Mouse (Mus musculus): ENCODE data around the gene Gmpr2.

Gmpr2 gene

GRCm38 (mm10) chr14:55681160-55682117, 9.7 kb downstream of the Gmpr2 start, which contains the start of gene Tinf2:
Tinf2 (minus strand) TSS chr14:55681820.
- peak; percentile 96 for DNase-seq (ENCODE audit: low spot score)

DNA sequence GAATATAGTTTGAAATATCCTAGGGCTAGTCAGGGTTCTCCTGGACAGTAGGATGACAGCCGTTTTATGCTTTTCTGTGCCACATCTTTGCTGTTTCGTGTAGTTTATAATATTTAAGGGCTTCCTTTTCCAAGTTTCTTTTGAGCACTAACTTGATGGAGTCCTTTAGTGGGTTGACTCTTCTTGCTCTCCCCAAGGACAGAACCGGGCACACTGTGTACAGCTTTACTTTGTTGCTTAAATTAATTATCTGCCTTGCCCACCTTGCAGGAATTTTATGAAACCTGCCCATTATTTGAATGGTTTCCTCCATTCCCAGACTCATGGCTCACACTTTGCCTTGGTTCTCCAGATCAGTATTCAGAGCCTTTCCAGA, 10.4 kb downstream of the Gmpr2 start:
- no peak for DNase-seq (ENCODE audit: low spot score)

GRCm38 (mm10) chr14:55689433-55689832, 17.7 kb downstream of the Gmpr2 start:
- no peak for DNase-seq (ENCODE audit: low spot score)

DNA sequence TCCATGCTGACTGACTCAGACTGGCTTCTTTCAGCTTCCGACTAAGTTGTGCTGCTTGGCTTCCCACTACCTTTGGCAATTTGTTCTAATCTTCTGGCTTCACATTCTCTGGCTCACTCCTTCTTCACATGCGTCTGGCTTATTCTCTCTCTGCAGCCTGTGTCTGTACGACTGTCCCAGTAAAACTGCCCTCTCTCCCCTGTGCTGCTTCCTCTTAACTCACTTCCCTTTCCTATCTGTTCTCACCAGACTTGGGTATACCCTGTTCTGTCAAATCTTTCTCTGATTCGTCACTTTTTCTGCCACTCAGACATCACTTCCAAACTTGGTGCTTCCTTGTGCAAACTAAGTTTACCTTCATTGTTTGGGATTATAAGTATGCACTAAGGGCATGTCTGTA, 25.5 kb downstream of the Gmpr2 start:
- DNase-seq (ENCODE audit: low spot score), result no peak

DNA sequence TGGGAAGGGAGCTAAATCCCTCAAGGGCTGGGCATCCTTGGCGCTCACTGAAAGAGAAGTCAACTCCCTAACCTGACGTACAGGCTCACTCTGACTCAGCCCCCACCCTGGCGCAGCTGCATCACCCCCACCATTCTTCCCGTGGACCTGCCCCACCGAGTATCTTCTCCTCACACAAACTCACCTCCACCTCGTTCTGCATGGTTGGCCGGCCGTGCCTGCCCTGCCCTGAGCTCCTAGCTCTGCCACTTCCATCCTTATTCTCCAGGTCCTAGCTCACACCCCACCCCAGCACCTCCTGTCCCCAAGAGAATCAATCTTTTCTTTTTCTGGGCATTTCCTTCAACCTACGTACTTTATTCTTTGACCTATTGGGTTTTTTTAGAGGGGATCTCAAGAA, 29.4 kb downstream of the Gmpr2 start:
- no peak for DNase-seq (ENCODE audit: low spot score)

- DNase-seq (ENCODE audit: low spot score), result no peak
Observed at GRCm38 (mm10) chr14:55702761-55703160, 31.0 kb downstream of the Gmpr2 start.

- no peak for DNase-seq (ENCODE audit: low spot score)
Observed at GRCm38 (mm10) chr14:55706051-55706600, 34.4 kb downstream of the Gmpr2 start.

- no peak for DNase-seq (ENCODE audit: low spot score)
Observed at GRCm38 (mm10) chr14:55707397-55707796, 35.7 kb downstream of the Gmpr2 start.

DNA sequence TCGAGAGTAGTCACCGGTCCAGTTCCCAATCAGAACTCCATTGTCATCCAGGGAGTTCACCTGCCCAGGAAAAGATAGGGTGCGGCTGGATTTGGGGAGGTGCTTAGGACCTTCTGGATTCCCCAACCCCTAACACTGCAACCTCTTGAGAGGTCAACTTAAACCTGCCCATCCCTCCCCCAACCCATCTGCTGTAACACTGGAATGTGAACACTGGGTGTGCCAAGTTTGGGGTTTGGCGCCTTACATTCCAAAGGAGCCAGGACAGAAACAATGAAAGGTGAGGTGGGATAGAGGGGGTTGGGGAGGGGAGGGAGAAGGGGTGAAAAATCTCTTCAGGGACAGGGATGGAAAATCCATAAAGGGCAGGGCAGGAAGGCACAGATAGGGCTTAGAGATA, 37.8 kb downstream of the Gmpr2 start:
- no peak for DNase-seq (ENCODE audit: low spot score)

- no peak for DNase-seq (ENCODE audit: low spot score)
Observed at GRCm38 (mm10) chr14:55711786-55712185, 40.0 kb downstream of the Gmpr2 start.

DNA sequence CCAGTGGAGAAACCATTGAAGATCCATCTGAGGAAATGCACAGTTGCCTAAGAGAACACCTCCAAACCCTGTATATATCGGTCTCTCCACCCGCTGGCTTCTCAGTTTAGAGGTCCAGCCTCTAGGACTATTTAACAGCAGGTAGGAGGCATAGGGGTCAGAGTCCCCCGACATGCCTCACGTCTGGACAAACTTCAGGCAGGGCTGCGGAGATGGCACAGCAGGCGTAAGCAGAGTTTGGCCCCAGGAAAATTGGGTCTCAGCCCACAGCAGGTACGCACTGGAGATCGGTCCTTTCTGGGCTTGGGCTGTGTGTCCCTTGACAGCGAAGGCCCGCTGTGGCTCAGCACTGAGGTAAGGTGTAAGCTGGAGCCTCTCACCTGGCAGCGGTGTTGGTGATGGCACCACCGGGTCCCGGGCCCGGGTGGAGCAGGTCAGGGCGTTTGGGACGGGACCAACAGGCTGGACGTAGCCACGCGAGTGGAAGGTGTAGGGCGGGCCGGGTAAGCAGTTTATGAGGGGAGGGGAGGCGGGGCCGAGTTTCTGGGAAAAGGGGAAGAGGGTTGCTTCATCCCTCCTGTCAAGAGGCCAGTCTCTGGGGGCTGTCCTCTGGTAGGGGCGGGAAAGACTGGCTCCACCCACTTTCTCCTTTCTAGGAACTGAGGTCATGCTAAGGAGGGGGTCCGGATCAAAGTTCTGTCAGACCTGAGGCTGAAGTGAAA, 41.4 kb downstream of the Gmpr2 start:
- DNase-seq (ENCODE audit: low spot score), result no peak

GRCm38 (mm10) chr14:55713729-55714122, 42.0 kb downstream of the Gmpr2 start, which contains the start of gene Tgm1:
Tgm1 (minus strand) TSS chr14:55713926.
- no peak for DNase-seq (ENCODE audit: low spot score)

- no peak for DNase-seq (ENCODE audit: low spot score)
Observed at GRCm38 (mm10) chr14:55714893-55715292, 43.2 kb downstream of the Gmpr2 start.

DNA sequence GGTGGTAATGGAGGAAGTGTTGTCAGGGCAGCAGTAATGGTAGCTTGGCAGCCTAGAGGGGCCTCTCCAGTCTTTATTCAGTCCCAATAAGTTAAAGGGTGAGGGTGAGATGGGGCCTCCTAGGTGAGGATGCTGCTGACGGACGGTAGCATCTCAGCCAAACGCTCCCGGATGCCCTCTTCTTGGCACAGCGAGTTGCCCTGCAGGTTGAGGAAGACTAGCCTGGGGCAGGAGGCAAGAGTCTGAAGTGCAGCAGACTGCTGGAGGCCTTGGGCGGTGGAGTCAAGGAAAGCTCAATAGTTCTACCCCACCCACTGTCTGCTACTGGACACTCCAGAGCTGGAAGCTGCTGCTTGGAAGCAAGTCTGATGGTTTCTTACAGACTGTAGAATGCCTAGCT, 44.5 kb downstream of the Gmpr2 start:
- no peak for DNase-seq (ENCODE audit: low spot score)

GRCm38 (mm10) chr14:55716884-55717283, 45.1 kb downstream of the Gmpr2 start:
- no peak for DNase-seq (ENCODE audit: low spot score)

DNA sequence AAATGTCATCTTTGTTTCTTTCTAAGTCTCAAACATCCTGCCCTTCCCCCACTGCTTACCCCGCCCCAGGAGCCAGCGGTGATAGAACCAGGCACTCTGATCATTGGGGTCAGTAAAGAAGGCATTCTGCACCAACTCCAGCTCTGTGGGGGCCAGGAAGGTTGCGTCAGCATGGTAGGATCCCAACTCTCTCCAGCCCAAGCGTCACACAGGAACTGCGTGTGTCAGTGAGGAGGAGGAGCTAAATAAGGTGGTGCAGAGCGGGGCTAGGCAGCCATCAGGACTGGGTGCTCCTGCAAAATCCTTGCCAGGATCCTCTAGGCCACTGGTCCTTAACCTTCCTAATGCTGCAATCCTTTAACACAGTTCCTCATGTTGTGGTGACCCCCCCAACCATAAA, 48.0 kb downstream of the Gmpr2 start:
- DNase-seq (ENCODE audit: low spot score), result no peak

DNA sequence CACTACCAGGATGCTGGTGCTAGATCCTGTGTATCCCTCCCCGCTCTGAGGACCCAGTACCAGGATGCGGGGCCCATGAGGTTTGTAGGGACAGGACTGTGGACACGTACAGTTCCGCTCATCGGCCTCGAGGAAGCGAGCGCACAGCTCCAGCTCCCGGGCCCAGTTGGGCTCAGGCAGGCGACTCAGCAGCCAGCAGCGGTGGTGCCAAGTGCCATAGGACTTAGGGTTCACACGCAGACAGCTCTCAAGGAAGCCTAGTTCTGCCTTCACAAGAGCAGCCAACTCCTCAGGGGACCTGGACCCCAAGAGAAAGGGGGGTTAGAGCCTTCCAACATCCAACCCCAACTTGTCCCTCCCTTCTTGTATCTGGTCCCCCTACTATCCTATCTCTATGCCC, 48.9 kb downstream of the Gmpr2 start:
- DNase-seq (ENCODE audit: low spot score), result no peak

DNA sequence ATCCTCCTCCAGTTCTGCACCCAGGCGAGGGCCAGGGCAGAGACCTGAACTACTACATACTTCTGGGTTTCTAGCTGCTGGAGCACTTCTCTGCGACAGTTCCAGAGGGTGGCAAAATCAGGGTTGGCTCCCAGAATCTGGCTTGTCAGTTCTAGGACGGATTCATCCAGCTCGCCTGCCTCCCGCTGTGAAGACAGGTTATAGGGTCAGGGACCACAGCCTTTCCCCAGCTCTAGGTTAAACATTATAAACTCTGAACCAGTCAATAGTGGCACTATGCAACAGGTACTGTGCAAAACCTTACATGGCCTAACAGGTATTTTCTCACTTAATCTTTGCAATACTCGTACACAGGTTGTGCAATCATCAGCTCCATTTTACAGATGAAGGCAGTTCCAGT, 49.3 kb downstream of the Gmpr2 start:
- no peak for DNase-seq (ENCODE audit: low spot score)

DNA sequence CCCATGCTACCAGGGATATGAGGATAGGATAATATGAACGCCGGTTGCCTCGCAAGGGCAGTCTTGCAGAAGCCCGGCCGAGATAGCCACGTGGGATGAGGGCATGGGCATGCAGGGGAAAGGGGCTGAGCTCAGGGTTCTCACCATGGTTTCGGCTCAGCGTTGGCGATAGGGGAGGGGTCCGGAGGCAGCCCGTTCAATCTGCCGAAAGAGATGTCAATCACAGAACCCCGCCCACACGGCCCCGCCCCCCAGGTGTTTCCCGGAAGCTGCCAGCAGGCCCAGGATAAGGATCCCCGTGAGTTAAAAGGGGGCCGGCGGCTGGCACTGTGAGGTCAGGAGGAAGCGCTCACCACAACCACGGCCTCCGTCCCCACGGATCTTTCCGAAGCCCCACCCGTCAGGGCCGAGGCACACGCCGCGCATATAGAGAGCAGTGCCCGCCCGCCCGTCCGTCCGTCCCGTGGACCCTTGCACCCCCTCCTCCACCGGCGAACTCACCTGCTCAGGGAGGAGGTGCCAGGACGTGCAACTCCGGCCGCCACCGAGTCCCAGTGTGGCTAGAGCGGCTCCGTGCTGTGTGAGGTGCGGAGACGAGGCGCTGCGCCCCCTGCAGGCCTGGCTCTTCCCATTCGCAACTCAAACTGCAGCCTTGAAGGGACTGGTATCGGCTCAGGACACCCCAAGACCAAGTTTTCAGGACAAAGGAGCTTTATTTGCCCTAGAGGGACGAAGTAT, 50.1 kb downstream of the Gmpr2 start, which contains the start of gene Rabggta:
Gene Rabggta, minus strand, starts transcription at position 564 of the 738 bp plus-strand sequence.
- peak; percentile 88 for DNase-seq (ENCODE audit: low spot score)

DNA sequence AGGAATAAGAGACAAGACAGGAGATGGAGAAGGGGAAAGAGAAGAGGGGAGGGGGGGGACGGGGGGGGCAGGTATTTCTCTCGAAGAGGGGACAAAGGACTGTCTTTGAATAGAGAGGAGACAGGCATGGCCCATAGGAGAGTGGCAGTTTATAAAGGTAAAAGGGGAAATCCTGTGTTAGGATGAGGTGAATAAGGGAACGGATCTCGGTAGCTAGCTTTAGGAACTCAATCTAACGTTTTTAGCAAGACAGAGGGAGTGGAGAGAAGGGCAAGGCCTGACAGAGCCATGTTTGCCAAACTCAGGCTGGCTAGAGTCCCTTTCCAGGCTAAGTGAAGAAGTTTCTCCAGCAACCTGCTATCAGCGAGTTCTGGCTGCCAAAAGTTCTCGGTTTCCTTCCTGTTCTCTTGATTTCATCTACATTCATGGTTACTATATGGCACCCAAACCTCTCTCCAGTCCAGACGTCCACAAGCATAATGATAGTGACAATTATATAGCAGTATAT, 50.8 kb downstream of the Gmpr2 start:
- DNase-seq (ENCODE audit: low spot score), result no peak

DNA sequence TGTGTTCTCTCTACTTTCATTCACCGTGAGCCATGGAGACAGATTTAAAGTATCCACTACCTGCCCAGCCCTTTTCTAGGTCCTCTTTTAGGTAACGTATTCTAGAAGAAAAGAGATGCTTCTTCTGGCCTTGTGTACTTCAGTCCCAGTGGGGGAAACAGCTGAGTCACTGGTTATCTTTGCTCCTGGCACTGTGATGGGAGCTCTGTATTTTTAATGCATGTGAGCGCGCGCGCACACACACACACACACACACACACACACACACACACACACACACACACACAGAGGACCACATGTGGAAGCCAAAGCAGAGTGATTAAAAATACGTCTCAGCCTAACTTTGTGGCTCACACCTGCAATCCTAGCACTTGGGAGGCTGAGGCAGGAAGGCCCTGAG, 51.7 kb downstream of the Gmpr2 start:
- DNase-seq (ENCODE audit: low spot score), result no peak

GRCm38 (mm10) chr14:55724411-55724871, 52.7 kb downstream of the Gmpr2 start:
- DNase-seq (ENCODE audit: low spot score), result no peak

Measured in left cerebral cortex, adult 11 months (tissue).